8 mouse cellular contexts compared by ENCODE assay signal in genomic region chr2:62048116-62048515, GRCm38 (mm10). TPM values are rescaled to one million over a fixed set of nuclear protein-coding genes. Genes with fewer than 3 reads are reported as not detected.
A peak's percentile ranks its signal among the peaks of the same experiment; 100 is the strongest.
DNase-seq lines count a peak whose midpoint lies in the region; ATAC-seq and TF ChIP-seq lines count a peak whose summit lies in the region.
"Had no signal": no experiment of that assay in that cellular context is flagged by ENCODE, and none has a peak within 500 bp of the region (broad histone marks: within the 10 kb centered on the region; RNA-seq: fewer than 3 reads in every experiment).

No protein-coding gene starts in this region.

- peak overlapping the region; percentile 54 for H3K4me3 ChIP-seq in forebrain, embryonic 10.5 days
- H3K4me3 ChIP-seq in limb, embryonic 12.5 days (replicated peaks) = peak overlapping the region; percentile 51
- H3K4me3 ChIP-seq in stomach, embryonic 16.5 days (replicated peaks; ENCODE audit: low read length) = peak overlapping the region; percentile 39
- H3K4me3 ChIP-seq in thymus, adult 2 months (ENCODE audit: control insufficient read depth, insufficient read depth, low read length) = no peak overlapping the region

- peak overlapping the region; percentile 74; the same call in 1 of the 2 replicates for H3K27ac ChIP-seq in forebrain, embryonic 10.5 days
- H3K27ac ChIP-seq in limb, embryonic 12.5 days = no peak overlapping the region
- H3K27ac ChIP-seq in stomach, embryonic 16.5 days (ENCODE audit: low read length) = no peak overlapping the region
- H3K27ac ChIP-seq in thymus, adult 2 months (ENCODE audit: control insufficient read depth, insufficient read depth, low read length) = no peak overlapping the region

- H3K9ac ChIP-seq in limb, embryonic 12.5 days (replicated peaks) = no peak overlapping the region
- no peak overlapping the region for H3K9ac ChIP-seq in stomach, embryonic 16.5 days (ENCODE audit: low read length)

- no peak for TF ChIP-seq POLR2A in thymus, adult 2 months (IDR thresholded peaks at IDR 0.05; ENCODE audit: control insufficient read depth, extremely low read depth, insufficient read depth, low read length, poor library complexity)

- H3K4me1 ChIP-seq in forebrain, embryonic 10.5 days = peaks cover 20% of the 10 kb centered on the region
- 0 out of 2 replicates have a peak, but pooled peaks cover 3% of the 10 kb centered on the region for H3K4me1 ChIP-seq in limb, embryonic 12.5 days (replicated peaks)
- peaks cover 10% of the 10 kb centered on the region; the same call in 1 of the 2 replicates for H3K4me1 ChIP-seq in stomach, embryonic 16.5 days (ENCODE audit: control insufficient read depth, insufficient read depth, low read length)
- H3K4me1 ChIP-seq in thymus, adult 2 months (replicated peaks; ENCODE audit: control insufficient read depth, insufficient read depth, low read length) = no peaks in the 10 kb centered on the region

- no peak for ATAC-seq in limb, embryonic 12.5 days (ENCODE audit: insufficient number of reproducible peaks, insufficient read depth, low FRiP score, low TSS enrichment, low read depth)
- no peak for ATAC-seq in stomach, embryonic 16.5 days (ENCODE audit: insufficient read depth, low FRiP score)

- H3K27me3 ChIP-seq in forebrain, embryonic 10.5 days (ENCODE audit: poor library complexity, severe bottlenecking) = peaks cover 21% of the 10 kb centered on the region
- peaks cover 18% of the 10 kb centered on the region for H3K27me3 ChIP-seq in limb, embryonic 12.5 days
- H3K27me3 ChIP-seq in stomach, embryonic 16.5 days (ENCODE audit: control insufficient read depth, insufficient read depth, low read length) = 0 out of 2 replicates have a peak, but pooled peaks cover 3% of the 10 kb centered on the region
- no peaks in the 10 kb centered on the region for H3K27me3 ChIP-seq in thymus, adult 2 months (ENCODE audit: control insufficient read depth, insufficient read depth, low read length)

- no peak for TF ChIP-seq CTCF in thymus, adult 2 months (IDR thresholded peaks at IDR 0.05; ENCODE audit: borderline replicate concordance, control insufficient read depth, extremely low read depth, insufficient read depth, low read length, poor library complexity)

- intact Hi-C loops in left cerebral cortex, postnatal 4 days (cut with DNase I) = no loop called here

- peak overlapping the region; percentile 71 for H3K4me2 ChIP-seq in limb, embryonic 12.5 days
- peak overlapping the region; percentile 50; the same call in 1 of the 2 replicates for H3K4me2 ChIP-seq in stomach, embryonic 16.5 days (ENCODE audit: low read depth, low read length)

- no peaks in the 10 kb centered on the region for H3K9me3 ChIP-seq in forebrain, embryonic 10.5 days
- no peaks in the 10 kb centered on the region for H3K9me3 ChIP-seq in limb, embryonic 12.5 days
- no peaks in the 10 kb centered on the region for H3K9me3 ChIP-seq in stomach, embryonic 16.5 days (replicated peaks; ENCODE audit: control insufficient read depth, low read length)

- 9% methylated on average over 3 of the region's 3 CpGs for WGBS in forebrain, embryonic 10.5 days
- 17% methylated on average over 3 of the region's 3 CpGs for WGBS in limb, embryonic 12.5 days
- WGBS in stomach, embryonic 16.5 days = 14% methylated on average over 3 of the region's 3 CpGs
- 14% methylated on average over 3 of the region's 3 CpGs for WGBS in thymus, adult 2 months

- DNase-seq in left cerebral cortex, postnatal 4 days = peak; percentile 2
- no peak for DNase-seq in left cerebral cortex, adult 11 months (ENCODE audit: low spot score)
- DNase-seq in forebrain, embryonic 10.5 days (ENCODE audit: extremely low spot score, low spot score) = no peak
- no peak for DNase-seq in thymus, adult 2 months
- DNase-seq in T-cell, adult 2 months (ENCODE audit: low spot score) = no peak

- no peaks in the 10 kb centered on the region for H3K36me3 ChIP-seq in forebrain, embryonic 10.5 days (replicated peaks)
- H3K36me3 ChIP-seq in limb, embryonic 12.5 days = no peaks in the 10 kb centered on the region
- no peaks in the 10 kb centered on the region for H3K36me3 ChIP-seq in stomach, embryonic 16.5 days (ENCODE audit: control insufficient read depth, insufficient read depth, low read length)
- no peaks in the 10 kb centered on the region for H3K36me3 ChIP-seq in thymus, adult 2 months (ENCODE audit: control insufficient read depth, insufficient read depth, low read length)

RNA-seq across cellular contexts. Expression of gene Slc4a10, which starts 1.9 kb away (rescaled TPM):
- 10 to 100 TPM; 78.8 to 80.1 TPM for total RNA-seq in left cerebral cortex, postnatal 4 days (2021)
- polyA plus RNA-seq in forebrain, embryonic 10.5 days (2016; fragmentation: Nextera tagmentation; extraction: Ambion mirVana) = 0.05 TPM in 1 of 2 replicates, not detected in the other
- polyA plus RNA-seq in limb, embryonic 12.5 days (2016; fragmentation: Nextera tagmentation; extraction: Ambion mirVana) = not detected in 2 replicates
- 0.17 and 0.21 TPM in 2 replicates for polyA plus RNA-seq in stomach, embryonic 16.5 days (2015; fragmentation: Nextera tagmentation; extraction: Ambion mirVana)
- polyA plus RNA-seq in thymus, adult 2 months (2012; rRNA removed) = 0.13 and 0.23 TPM in 2 replicates
- total RNA-seq: liver, adult 2 months had no signal
- polyA plus RNA-seq: liver, adult 2 months had no signal
